Mouse (Mus musculus) gastrocnemius, postnatal 36 days (tissue): Measurements from ENCODE around the gene Lyzl4. TPM values are rescaled to one million over a fixed set of nuclear protein-coding genes. Genes with fewer than 3 reads are reported as not detected.
A peak's percentile ranks its signal among the peaks of the same experiment; 100 is the strongest.

Experiments
- DNase-seq, 2 experiments: peaks; one replicate each; pipeline ENCODE4 v3.0.0; 2022
- intact Hi-C: fragments of 180-260 bp; cut with DNase I; formaldehyde crosslinking; loops from one replicate; pipeline ENCODE4 v1.15.1; 2025
- total RNA-seq, 2 experiments: library from RNA; stranded (reverse); gene quantifications; 2 replicates each; pipeline ENCODE4 v1.2.3; 2021

The Lyzl4 gene
- total RNA-seq, 2 experiments from 2014 or later: not detected

GRCm38 (mm10) chr9:121656322-121656721 lies 14.4 kb upstream of the Lyzl4 start:
- DNase-seq: no peak
- intact Hi-C loops: no loop called here

DNA sequence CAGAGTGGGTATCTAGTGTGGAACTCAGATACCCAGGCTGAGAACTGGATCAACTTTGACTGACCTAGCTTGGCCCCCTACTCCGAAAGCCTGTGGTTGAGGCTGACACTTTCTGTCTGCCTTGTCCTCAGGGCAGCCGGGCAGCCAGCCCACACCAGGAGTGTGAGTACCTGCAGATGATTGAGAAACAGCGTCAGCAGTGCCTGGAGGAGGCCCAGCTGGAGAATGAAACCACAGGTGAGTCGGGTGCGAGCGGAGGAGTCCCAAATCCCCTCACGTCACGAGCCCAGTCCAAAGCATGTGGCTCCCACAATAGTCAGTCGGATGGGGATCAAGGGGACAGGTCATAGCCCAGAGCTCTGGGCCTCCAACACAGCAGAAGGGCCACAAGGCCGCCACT lies 11.8 kb upstream of the Lyzl4 start:
- intact Hi-C loops: no loop called here
- no peak for DNase-seq

GRCm38 (mm10) chr9:121647026-121647425 lies 5.1 kb upstream of the Lyzl4 start:
- DNase-seq: no peak
- intact Hi-C loops: no loop called here

- no peak for DNase-seq
- intact Hi-C loops: no loop called here
Measured at GRCm38 (mm10) chr9:121644855-121645254, 3.0 kb upstream of the Lyzl4 start.

GRCm38 (mm10) chr9:121642401-121643181 lies 695 bp upstream of the Lyzl4 start, which contains the start of gene Vipr1:
Vipr1 (plus strand) TSS chr9:121642716.
- peak in 1 of 2 experiments; percentile 27 for DNase-seq
- intact Hi-C loops: loop anchor here (2.0 kb wide), 1 partner anchor 36 kb away; no protein-coding TSS in a partner anchor

- intact Hi-C loops: no loop called here
- DNase-seq: no peak
Measured at GRCm38 (mm10) chr9:121641235-121641915, 521 bp downstream of the Lyzl4 start.

GRCm38 (mm10) chr9:121639790-121640189 lies 2.1 kb downstream of the Lyzl4 start:
- intact Hi-C loops: no loop called here

DNA sequence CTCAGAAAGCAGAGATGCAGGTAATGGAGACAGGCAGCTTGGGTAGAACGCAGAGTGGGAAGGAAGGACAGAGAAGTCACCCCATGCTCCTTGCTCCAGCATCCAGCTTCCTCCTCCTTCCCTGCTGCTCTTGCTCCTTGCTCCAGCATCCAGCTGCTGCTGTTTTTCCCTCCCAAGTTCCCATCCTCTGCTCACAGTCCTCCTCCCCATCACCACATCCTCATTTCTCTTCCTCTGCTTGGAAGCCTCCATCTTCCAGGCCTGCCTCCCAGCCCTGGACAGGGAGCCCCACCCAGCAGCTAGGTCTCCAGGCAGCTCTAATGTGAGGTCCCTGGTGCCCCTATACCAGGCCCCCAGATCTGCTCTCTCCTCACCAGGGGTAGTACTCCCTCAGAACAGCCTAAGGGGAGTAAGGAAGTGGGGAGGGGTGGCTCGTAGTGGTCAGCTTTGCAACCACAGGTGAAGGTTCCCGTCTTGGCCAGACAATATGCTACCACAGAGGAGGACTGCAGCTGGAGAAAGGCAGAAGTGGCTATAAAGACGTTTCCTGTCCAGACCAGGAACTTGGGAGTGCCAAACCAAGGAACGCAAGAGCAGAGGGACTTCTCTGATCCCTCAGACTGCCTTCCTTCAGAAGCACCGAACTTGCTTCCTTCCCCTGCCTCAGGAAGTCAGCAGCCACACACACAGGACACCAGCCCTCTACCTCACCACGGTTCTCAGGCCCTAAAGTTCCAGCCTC lies 5.9 kb downstream of the Lyzl4 start:
- DNase-seq: no peak
- intact Hi-C loops: no loop called here

More at GRCm38 (mm10) chr9:121639790-121640189, 2.1 kb downstream of the Lyzl4 start:
- no peak for DNase-seq

GRCm38 (mm10) chr9:121633306-121633705 lies 8.6 kb downstream of the Lyzl4 start:
- intact Hi-C loops: no loop called here
- no peak for DNase-seq

DNA sequence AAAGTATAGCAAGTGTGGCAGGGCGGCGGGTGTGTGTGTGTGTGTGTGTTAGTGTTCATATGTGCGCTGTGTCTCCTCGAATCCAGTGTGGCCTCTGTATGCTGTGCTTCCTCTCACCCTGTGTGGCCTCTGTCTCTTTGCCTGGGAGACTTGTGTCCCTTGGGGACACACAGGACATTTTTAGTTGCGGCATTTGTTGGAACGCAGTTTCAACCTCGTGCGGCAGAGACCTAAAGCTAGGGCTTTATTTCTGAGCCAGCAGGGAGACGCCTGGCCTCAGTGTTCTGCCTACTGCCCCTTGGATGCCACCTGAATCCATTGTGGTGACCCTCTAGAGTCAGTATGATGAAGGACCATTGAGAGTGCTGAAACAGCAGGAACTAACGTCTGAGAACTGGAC lies 9.0 kb downstream of the Lyzl4 start:
- intact Hi-C loops: no loop called here
- no peak for DNase-seq

DNA sequence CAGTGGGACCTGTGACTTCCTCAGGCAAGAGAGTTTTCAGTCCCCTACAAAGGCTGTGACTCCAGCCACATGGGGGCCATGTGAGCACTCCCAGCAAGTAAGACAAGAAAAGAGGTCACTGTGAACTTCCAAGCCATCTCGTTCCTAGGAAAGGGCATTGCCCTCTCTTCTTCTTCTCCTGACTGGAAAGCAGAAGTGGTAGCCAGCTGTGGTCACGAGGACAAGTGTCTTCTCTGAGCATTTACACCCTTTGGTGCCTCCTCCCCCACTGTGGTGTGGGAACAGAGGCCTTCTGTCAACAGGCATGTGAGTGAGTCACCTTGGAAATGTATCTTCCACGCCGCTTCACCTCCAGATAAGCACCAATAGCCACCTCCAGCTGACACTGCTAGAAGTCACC lies 9.9 kb downstream of the Lyzl4 start:
- no peak for DNase-seq
- intact Hi-C loops: no loop called here

DNA sequence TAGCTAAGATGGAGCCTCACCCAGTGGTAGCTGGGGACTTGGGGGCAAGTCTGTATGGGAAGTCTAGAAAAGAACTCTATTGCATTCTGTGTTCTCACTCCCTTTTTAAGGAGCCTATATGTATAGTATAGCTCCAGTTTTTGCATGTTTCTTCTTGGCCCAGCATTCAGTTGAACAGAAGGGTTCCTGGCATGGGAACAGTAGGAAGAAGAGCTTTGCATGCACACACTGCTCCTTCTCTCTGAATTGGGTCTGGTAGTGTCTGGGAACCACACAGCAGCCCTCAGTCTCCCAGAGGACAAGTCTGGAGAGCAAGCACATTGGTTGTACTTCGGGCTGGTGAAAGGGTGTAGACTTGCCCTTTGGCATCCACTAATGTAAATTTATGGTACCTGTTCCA lies 11.3 kb downstream of the Lyzl4 start:
- intact Hi-C loops: no loop called here
- no peak for DNase-seq

- intact Hi-C loops: no loop called here
- no peak for DNase-seq
Measured at GRCm38 (mm10) chr9:121624920-121625319, 17.0 kb downstream of the Lyzl4 start.

DNA sequence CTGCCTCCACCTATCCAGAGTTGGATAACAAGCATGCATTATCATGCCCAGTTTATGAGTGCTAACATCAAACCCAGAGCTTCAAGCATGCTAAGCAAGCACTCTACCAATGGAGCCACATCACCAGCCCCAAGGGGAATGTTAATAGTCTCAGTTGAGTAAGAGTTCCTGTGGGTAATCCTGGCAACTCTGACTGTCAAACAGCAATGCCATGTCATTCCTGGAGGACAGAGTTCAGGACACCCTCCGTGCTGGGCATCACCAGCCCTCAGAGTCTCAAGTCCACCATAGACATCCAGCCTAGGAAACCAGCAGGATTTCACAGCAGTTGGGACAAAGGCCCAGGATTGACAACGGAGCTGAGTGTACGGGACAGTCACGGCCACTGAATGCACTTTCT lies 18.7 kb downstream of the Lyzl4 start:
- DNase-seq: no peak
- intact Hi-C loops: no loop called here

- DNase-seq: no peak
- intact Hi-C loops: no loop called here
Measured at GRCm38 (mm10) chr9:121619441-121619840, 22.5 kb downstream of the Lyzl4 start.

- intact Hi-C loops: no loop called here
- DNase-seq: no peak
Measured at GRCm38 (mm10) chr9:121616471-121616870, 25.4 kb downstream of the Lyzl4 start.

DNA sequence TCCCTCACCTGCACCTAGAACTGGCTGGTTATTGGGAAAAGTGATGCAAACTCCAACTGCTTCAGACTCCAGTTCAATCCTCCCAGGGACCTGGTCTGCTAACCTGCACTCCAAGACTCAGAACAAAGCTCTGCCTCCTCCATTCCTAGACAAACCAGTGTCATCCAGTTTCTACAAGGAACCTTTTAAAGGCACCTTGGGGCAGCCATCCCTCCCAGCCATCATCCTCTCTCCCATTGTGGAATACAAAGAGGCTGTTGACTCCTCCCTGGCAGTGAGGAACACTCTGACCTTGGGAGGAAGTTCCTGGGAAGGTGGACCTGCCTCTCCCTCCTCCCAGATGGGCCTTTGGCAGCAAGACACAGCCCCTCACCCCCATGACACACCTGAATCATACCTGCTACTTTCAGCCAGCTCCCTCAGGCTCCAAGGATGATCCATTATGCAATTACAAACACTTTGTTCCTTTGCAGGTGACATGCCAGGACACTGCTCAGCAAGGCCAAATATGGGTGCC lies 27.6 kb downstream of the Lyzl4 start:
- DNase-seq: no peak
- intact Hi-C loops: no loop called here

- intact Hi-C loops: no loop called here
- DNase-seq: no peak
Measured at GRCm38 (mm10) chr9:121613192-121613591, 28.7 kb downstream of the Lyzl4 start.

DNA sequence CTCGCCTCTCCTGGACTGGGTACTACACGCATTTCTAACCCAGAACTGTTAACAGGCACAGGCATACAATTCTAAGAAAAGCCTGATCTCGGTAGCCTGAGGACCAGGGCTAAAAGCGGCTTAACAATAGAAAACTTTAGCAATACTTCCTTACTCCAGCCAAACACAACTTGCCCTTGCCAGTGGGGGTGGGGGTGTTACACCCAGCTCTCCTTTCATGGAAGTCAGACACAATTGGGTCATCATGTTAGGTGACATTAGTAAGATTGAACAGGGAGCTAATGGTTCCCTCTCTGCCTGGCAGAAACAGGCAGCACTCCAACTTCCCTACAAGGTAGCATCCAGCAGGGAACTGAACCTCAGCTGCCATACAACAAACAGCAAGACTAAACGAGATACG lies 32.5 kb downstream of the Lyzl4 start:
- intact Hi-C loops: loop anchor here (5.0 kb wide), 2 partner anchors 227 to 362 kb away; no protein-coding TSS in a partner anchor
- DNase-seq: no peak

DNA sequence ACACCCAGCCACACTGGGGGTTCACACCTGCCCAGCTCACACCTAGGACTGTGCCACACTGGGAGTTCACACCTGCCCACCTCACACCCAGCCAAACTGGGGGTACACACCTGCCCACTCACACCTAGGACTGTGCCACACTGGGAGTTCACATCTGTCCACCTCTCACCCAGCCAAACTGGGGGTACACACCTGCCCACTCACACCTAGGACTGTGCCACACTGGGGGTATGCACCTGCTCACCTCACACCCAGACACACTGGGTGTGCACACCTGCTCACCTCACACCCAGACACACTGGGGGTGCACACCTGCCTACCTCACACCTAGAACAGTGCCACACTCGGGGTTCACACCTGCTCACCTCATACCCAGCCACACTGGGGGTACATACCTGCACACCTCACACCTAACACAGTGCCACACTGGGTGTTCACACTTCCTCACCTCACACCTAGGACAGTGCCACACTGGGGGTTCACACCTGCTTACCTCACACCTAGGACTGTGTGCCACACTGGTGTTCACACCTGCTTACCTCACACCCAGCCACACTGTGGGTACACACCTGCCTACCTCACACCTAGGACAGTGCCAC lies 35.3 kb downstream of the Lyzl4 start:
- no peak for DNase-seq
- intact Hi-C loops: loop anchor here (5.0 kb wide), 2 partner anchors 224 to 359 kb away; no protein-coding TSS in a partner anchor
